Mouse (Mus musculus) erythroblast, embryonic 14.5 days (primary cell): ENCODE data around the gene Agpat4. TPM values are rescaled to one million over a fixed set of nuclear protein-coding genes. Genes with fewer than 3 reads are reported as not detected.
"Not testable (repeated sequence)": the region's sequence is repeated elsewhere in the genome, so short reads cannot be mapped to it uniquely, and the experiment has no call there.

ENCODE experiments used
- H3K27me3 ChIP-seq: 2 replicates; pipeline ENCODE4 v1.6.1; 2012; ENCODE audit warnings: inconsistent platforms; ENCODE audit not compliant: control insufficient read depth
- H3K36me3 ChIP-seq: 2 replicates; pipeline ENCODE4 v1.6.1; 2012; ENCODE audit warnings: mild to moderate bottlenecking, inconsistent platforms; ENCODE audit not compliant: control insufficient read depth
- H3K4me1 ChIP-seq: 2 replicates; pipeline ENCODE4 v1.6.1; 2012; ENCODE audit warnings: inconsistent platforms; ENCODE audit not compliant: control insufficient read depth
- H3K4me3 ChIP-seq: replicated peaks from 2 replicates; pipeline ENCODE3; 2012; ENCODE audit warnings: moderate library complexity, mild to moderate bottlenecking, inconsistent platforms
- H3K9me3 ChIP-seq: 2 replicates; pipeline ENCODE4 v1.6.1; 2012; ENCODE audit warnings: low read length, inconsistent platforms, mixed read lengths; ENCODE audit not compliant: control insufficient read depth
- GATA1 ChIP-seq: IDR thresholded peaks from 2 replicates; pipeline ENCODE4 v1.6.1; 2012; ENCODE audit warnings: low read length, inconsistent platforms, mixed read lengths
- TAL1 ChIP-seq: IDR thresholded peaks from 3 replicates; pipeline ENCODE4 v1.6.1; 2012; ENCODE audit warnings: low read length, inconsistent platforms, mixed read lengths
- polyA plus RNA-seq: library from polyadenylated mRNA; stranded (reverse); fragments of >175 nt; gene quantifications from 2 replicates; pipeline ENCODE4 v1.2.3, GENCODE M21; 2012

Gene Agpat4
- polyA plus RNA-seq, 1 experiment: 7.6 TPM

GRCm38 (mm10) chr17:12223682-12224081 is 105.2 kb downstream of the Agpat4 start:
- H3K9me3 ChIP-seq: no peaks in the 10 kb centered on the region
- H3K36me3 ChIP-seq: peaks cover 85% of the 10 kb centered on the region
- TF ChIP-seq GATA1 (no peak), TAL1 (no peak)
- H3K4me1 ChIP-seq: no peaks in the 10 kb centered on the region; the same call in 1 of the 2 replicates
- no peaks in the 10 kb centered on the region for H3K27me3 ChIP-seq
- H3K4me3 ChIP-seq: no peak overlapping the region

GRCm38 (mm10) chr17:12224145-12224544 is 105.6 kb downstream of the Agpat4 start:
- TF ChIP-seq TAL1: no peak
- no peak for TF ChIP-seq GATA1
- H3K27me3 ChIP-seq: no peaks in the 10 kb centered on the region
- no peak overlapping the region for H3K4me3 ChIP-seq
- peaks cover 84% of the 10 kb centered on the region for H3K36me3 ChIP-seq
- no peaks in the 10 kb centered on the region; the same call in 1 of the 2 replicates for H3K4me1 ChIP-seq
- H3K9me3 ChIP-seq: no peaks in the 10 kb centered on the region

GRCm38 (mm10) chr17:12224551-12224950 is 106.0 kb downstream of the Agpat4 start:
- not testable (repeated sequence) for H3K27me3 ChIP-seq, H3K9me3 ChIP-seq, H3K4me1 ChIP-seq, H3K4me3 ChIP-seq
- peaks cover 84% of the 10 kb centered on the region for H3K36me3 ChIP-seq

GRCm38 (mm10) chr17:12225227-12225626 is 106.7 kb downstream of the Agpat4 start:
- TF ChIP-seq GATA1 (no peak), TAL1 (no peak)
- Histone ChIP-seq H3K36me3 (peaks cover 84% of the 10 kb centered on the region), H3K9me3 (no peaks in the 10 kb centered on the region)

GRCm38 (mm10) chr17:12226551-12226950 is 108.0 kb downstream of the Agpat4 start:
- no peaks in the 10 kb centered on the region; the same call in 1 of the 2 replicates for H3K4me1 ChIP-seq
- no peaks in the 10 kb centered on the region for H3K27me3 ChIP-seq
- no peak overlapping the region for H3K4me3 ChIP-seq
- H3K9me3 ChIP-seq: no peaks in the 10 kb centered on the region
- TF ChIP-seq GATA1 (no peak), TAL1 (no peak)
- peaks cover 83% of the 10 kb centered on the region for H3K36me3 ChIP-seq

More at GRCm38 (mm10) chr17:12225227-12225626, 106.7 kb downstream of the Agpat4 start:
- H3K4me3 ChIP-seq: no peak overlapping the region
- no peaks in the 10 kb centered on the region for H3K27me3 ChIP-seq
- no peaks in the 10 kb centered on the region; the same call in 1 of the 2 replicates for H3K4me1 ChIP-seq

GRCm38 (mm10) chr17:12228001-12228400 is 109.5 kb downstream of the Agpat4 start:
- no peaks in the 10 kb centered on the region for H3K27me3 ChIP-seq
- H3K36me3 ChIP-seq: peaks cover 83% of the 10 kb centered on the region
- no peaks in the 10 kb centered on the region; the same call in 1 of the 2 replicates for H3K4me1 ChIP-seq
- no peak for TF ChIP-seq GATA1
- TF ChIP-seq TAL1: no peak
- H3K4me3 ChIP-seq: no peak overlapping the region
- no peaks in the 10 kb centered on the region for H3K9me3 ChIP-seq

GRCm38 (mm10) chr17:12228471-12228870 is 110.0 kb downstream of the Agpat4 start:
- Histone ChIP-seq H3K4me1 (no peaks in the 10 kb centered on the region; the same call in 1 of the 2 replicates), H3K9me3 (no peaks in the 10 kb centered on the region), H3K27me3 (no peaks in the 10 kb centered on the region), H3K4me3 (no peak overlapping the region), H3K36me3 (peaks cover 84% of the 10 kb centered on the region)
- no peak for TF ChIP-seq GATA1
- TF ChIP-seq TAL1: no peak

- no peak for TF ChIP-seq TAL1
- no peak for TF ChIP-seq GATA1
- Histone ChIP-seq H3K36me3 (peaks cover 84% of the 10 kb centered on the region), H3K27me3 (no peaks in the 10 kb centered on the region), H3K4me1 (no peaks in the 10 kb centered on the region; the same call in 1 of the 2 replicates), H3K9me3 (no peaks in the 10 kb centered on the region), H3K4me3 (no peak overlapping the region)
Measured at GRCm38 (mm10) chr17:12229756-12230155, 111.3 kb downstream of the Agpat4 start.

- TF ChIP-seq GATA1 (no peak), TAL1 (no peak)
- H3K4me3 ChIP-seq: no peak overlapping the region
- H3K9me3 ChIP-seq: no peaks in the 10 kb centered on the region
- H3K4me1 ChIP-seq: no peaks in the 10 kb centered on the region; the same call in 1 of the 2 replicates
- no peaks in the 10 kb centered on the region for H3K27me3 ChIP-seq
- H3K36me3 ChIP-seq: peaks cover 87% of the 10 kb centered on the region
Measured at GRCm38 (mm10) chr17:12230167-12230566, 111.7 kb downstream of the Agpat4 start.

- no peak overlapping the region for H3K4me3 ChIP-seq
- H3K9me3 ChIP-seq: no peaks in the 10 kb centered on the region
- H3K27me3 ChIP-seq: no peaks in the 10 kb centered on the region
- TF ChIP-seq GATA1 (no peak), TAL1 (no peak)
- H3K36me3 ChIP-seq: peaks cover 93% of the 10 kb centered on the region
- H3K4me1 ChIP-seq: no peaks in the 10 kb centered on the region
Measured at GRCm38 (mm10) chr17:12231087-12231486, 112.6 kb downstream of the Agpat4 start.
